Mouse (Mus musculus): ENCODE measurements around the gene Nasp.

DNA sequence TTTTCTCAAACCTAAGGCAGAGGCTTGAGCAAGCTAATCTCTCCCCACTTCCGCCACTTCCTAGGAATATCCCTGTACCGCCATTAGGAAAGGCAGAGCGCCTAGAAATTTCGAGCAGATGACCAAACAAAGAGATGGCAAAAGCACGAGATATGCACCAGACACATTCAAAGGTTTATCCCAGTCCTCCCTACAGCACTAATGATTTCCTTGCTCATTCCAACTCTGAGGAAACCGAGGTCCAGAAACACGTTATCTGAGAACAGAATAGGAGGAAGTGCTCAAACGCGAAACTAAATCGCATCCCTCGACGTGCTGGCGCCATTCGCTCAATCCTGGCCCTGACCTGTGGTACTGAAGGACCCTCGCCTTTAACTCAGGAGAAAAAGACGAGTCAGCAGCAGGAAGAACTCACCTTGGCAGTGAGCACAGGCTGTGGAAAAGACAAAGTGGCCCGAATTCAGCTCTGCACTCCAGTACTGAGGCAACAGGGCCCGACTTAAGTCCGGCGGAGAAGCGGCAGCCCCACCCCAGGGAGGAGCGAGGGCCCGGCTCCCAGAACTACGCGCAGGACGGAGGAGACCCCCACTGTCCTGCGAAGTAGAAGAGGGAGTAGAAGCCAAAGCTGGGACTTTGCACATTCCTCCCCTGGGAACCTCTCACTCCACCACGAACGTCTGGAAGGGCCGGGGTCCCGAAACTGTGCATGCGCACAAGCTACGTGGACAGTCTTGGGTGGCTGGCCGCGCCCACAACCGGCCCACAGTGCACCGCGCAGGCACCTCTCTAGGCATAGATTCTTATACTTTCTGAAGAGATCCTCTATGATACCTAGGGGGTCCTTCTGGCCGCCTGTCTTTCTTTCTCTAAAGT lies 23.4 kb upstream of the Nasp start, which contains the start of gene Akr1a1:
- TF ChIP-seq CTCF (conservative IDR thresholded peaks at IDR 0.05; ENCODE audit: insufficient read depth, insufficient read length, low read depth, low read length) (no peak), POLR2A (IDR thresholded peaks at IDR 0.05; ENCODE audit: low read depth, low read length) (peak; percentile 83)
